Mouse (Mus musculus) C2C12 (cell line): ENCODE results near the gene Vps26a. TPM values are rescaled to one million over a fixed set of nuclear protein-coding genes. Genes with fewer than 3 reads are reported as not detected.

Experiments used
- H3K27me3 ChIP-seq: one replicate; pipeline ENCODE4 v1.6.1; 2011; ENCODE audit not compliant: control insufficient read depth, insufficient read depth, insufficient read length
- H3K36me3 ChIP-seq: one replicate; pipeline ENCODE4 v1.6.1; 2011; ENCODE audit not compliant: control insufficient read depth, insufficient read depth
- H3K4me3 ChIP-seq: one replicate; pipeline ENCODE4 v1.5.1; 2011; ENCODE audit warnings: mild to moderate bottlenecking, control low read depth; ENCODE audit not compliant: poor library complexity, insufficient read depth, severe bottlenecking
- H3K79me2 ChIP-seq: one replicate; pipeline ENCODE4 v1.6.1; 2011; ENCODE audit not compliant: control insufficient read depth, insufficient read depth
- H3K79me3 ChIP-seq: one replicate; pipeline ENCODE4 v1.6.1; 2011; ENCODE audit warnings: low read depth, control low read depth
- H3ac ChIP-seq: one replicate; pipeline ENCODE3; 2011; ENCODE audit warnings: low read depth; ENCODE audit not compliant: control insufficient read depth, insufficient read length
- CEBPB ChIP-seq: IDR thresholded peaks from one replicate; pipeline ENCODE4 v1.6.1; 2011; ENCODE audit warnings: low read depth, mild to moderate bottlenecking, control low read depth, moderate library complexity
- CTCF ChIP-seq: IDR thresholded peaks from one replicate; pipeline ENCODE4 v1.5.1; 2011; ENCODE audit not compliant: control insufficient read depth, insufficient read depth, insufficient read length
- FOSL1 ChIP-seq: IDR thresholded peaks from one replicate; pipeline ENCODE4 v1.8.0; 2011; ENCODE audit warnings: mild to moderate bottlenecking, low read length; ENCODE audit not compliant: poor library complexity, insufficient read depth, severe bottlenecking
- MAX ChIP-seq: IDR thresholded peaks from one replicate; pipeline ENCODE4 v1.6.1; 2011; ENCODE audit warnings: mild to moderate bottlenecking, control low read depth
- MYOD1 ChIP-seq: IDR thresholded peaks from one replicate; pipeline ENCODE4 v1.6.1; 2011; ENCODE audit warnings: low read depth; ENCODE audit not compliant: control insufficient read depth, insufficient read length
- MYOG ChIP-seq: IDR thresholded peaks from one replicate; pipeline ENCODE4 v1.6.1; 2011; ENCODE audit not compliant: control insufficient read depth, insufficient read length; ENCODE audit errors: extremely low read depth
- USF1 ChIP-seq: IDR thresholded peaks from one replicate; pipeline ENCODE4 v1.6.1; 2011; ENCODE audit warnings: low read depth, mild to moderate bottlenecking, control low read depth, moderate library complexity
- polyA plus RNA-seq: library from polyadenylated mRNA; unstranded; fragments of >200 nt; fragmentation: generic; extraction: Trizol; gene quantifications from one replicate; pipeline ENCODE4 v1.2.1, GENCODE M21; 2012; ENCODE audit warnings: missing spikeins

Gene Vps26a
- polyA plus RNA-seq, 1 experiment = 22.7 TPM

DNA sequence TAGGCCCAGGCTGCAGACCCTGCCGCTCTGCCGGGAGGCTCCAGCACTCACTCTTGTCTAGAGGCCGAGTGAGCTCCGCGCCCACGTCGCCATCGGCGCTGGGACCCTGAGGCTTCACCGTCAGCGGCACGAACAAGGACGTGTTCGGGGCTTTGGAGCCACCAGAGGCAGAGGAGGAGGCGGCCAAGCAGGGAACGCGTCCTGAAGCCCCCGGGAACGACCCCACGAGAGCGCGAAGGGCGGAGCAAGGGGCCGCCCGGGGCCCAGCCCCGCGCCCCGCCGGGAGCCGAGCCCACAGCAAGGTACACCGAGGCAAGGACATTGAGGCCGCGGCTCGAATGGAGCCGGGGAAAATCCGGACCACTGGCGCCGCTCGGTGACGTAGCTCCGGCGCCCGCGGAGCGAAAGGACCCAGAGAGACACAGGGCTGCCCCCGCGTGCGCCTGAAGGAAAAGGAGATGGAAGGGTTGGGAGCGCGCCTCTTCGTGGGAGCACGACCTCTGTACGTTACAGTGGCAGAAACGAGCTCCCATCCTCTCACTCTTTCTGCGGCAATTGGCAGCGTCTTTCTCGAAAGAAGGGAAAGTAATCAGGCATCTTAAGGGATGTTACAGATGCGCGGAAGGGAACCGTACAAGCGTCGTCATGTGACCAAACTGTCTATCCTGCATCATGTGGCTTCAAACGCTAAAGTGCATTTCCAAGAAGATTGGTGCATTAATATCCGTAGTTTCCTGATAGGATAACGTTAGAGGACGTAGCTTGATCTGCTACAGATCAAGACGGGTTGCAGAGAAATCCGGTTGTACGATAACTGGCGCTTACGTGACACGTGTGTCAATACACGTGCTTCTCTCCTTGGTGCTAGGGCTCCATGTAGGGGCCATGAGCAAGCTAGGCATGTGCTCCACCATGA lies 37.0 kb downstream of the Vps26a start, which contains the start of the genes 4930507D05Rik and Supv3l1:
Gene 4930507D05Rik (plus strand): TSS at position 126 of the 916 bp plus-strand sequence.
Gene Supv3l1 (minus strand): TSS at position 375 of the 916 bp plus-strand sequence.
- TF ChIP-seq CTCF (no peak), MYOD1 (no peak), FOSL1 (no peak), CEBPB (no peak), USF1 (peak; percentile 100), MAX (peak; percentile 99)
- Histone ChIP-seq H3K27me3 (no peaks in the 10 kb centered on the region), H3K36me3 (peaks cover 47% of the 10 kb centered on the region)

GRCm38 (mm10) chr10:62430427-62430826 lies 56.2 kb downstream of the Vps26a start:
- Histone ChIP-seq H3K79me2 (no peaks in the 10 kb centered on the region), H3ac (no peak overlapping the region), H3K36me3 (peaks cover 76% of the 10 kb centered on the region), H3K27me3 (no peaks in the 10 kb centered on the region), H3K4me3 (no peak overlapping the region), H3K79me3 (no peaks in the 10 kb centered on the region)
- TF ChIP-seq FOSL1 (no peak), CTCF (no peak), USF1 (no peak), MYOD1 (no peak), CEBPB (no peak), MYOG (no peak)

More for the DNA sequence above, 37.0 kb downstream of the Vps26a start, which contains the start of the genes 4930507D05Rik and Supv3l1:
- Histone ChIP-seq H3ac (peak within 1 kb of the TSS; percentile 99), H3K4me3 (peak within 1 kb of the TSS; percentile 97), H3K79me2 (peaks cover 38% of the 10 kb centered on the region), H3K79me3 (peaks cover 18% of the 10 kb centered on the region)

GRCm38 (mm10) chr10:62425081-62425871 lies 61.3 kb downstream of the Vps26a start:
- peaks cover 25% of the 10 kb centered on the region for H3K36me3 ChIP-seq
- H3K4me3 ChIP-seq = no peak overlapping the region
- H3K27me3 ChIP-seq = no peaks in the 10 kb centered on the region
- H3ac ChIP-seq = no peak overlapping the region
- TF ChIP-seq MAX = no peak
- TF ChIP-seq FOSL1 = no peak
- no peak for TF ChIP-seq MYOG
- TF ChIP-seq CTCF = no peak
- no peak for TF ChIP-seq CEBPB
- no peak for TF ChIP-seq USF1
- TF ChIP-seq MYOD1 = no peak
- no peaks in the 10 kb centered on the region for H3K79me3 ChIP-seq
- H3K79me2 ChIP-seq = no peaks in the 10 kb centered on the region

DNA sequence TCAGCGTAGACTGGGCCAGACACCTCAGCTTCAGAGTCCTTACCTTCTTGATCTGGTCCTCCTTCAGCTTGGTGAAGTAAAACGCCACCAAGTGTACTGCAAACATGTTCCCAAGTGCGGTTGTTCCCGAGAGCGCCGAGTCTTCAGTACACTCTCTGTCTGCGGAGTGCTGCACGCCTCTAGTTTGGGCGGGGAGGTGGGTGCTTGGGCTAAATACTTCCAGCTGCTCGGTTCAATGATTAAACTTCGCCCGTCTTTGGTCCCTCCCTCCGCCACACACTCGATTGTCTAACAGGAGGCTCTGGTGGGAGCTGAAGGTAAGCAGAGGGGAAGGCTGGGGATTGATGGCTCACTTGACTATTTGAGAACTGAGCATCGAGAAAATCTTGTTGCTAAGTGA lies 64.3 kb downstream of the Vps26a start, which contains the start of gene Hkdc1:
Gene Hkdc1 (minus strand): TSS at position 237 of the 400 bp plus-strand sequence.
- H3K4me3 ChIP-seq = no peak within 1 kb of the TSS

GRCm38 (mm10) chr10:62421127-62421526 lies 65.5 kb downstream of the Vps26a start:
- Histone ChIP-seq H3K4me3 (no peak overlapping the region), H3K27me3 (no peaks in the 10 kb centered on the region), H3K79me3 (no peaks in the 10 kb centered on the region), H3K79me2 (no peaks in the 10 kb centered on the region), H3ac (no peak overlapping the region), H3K36me3 (no peaks in the 10 kb centered on the region)
- no peak for TF ChIP-seq USF1
- no peak for TF ChIP-seq FOSL1
- TF ChIP-seq MAX = no peak
- TF ChIP-seq CEBPB = no peak
- no peak for TF ChIP-seq CTCF
- no peak for TF ChIP-seq MYOG
- TF ChIP-seq MYOD1 = no peak

More for the DNA sequence above, 64.3 kb downstream of the Vps26a start, which contains the start of gene Hkdc1:
- H3K27me3 ChIP-seq = no peaks in the 10 kb centered on the region
- H3K79me3 ChIP-seq = no peaks in the 10 kb centered on the region
- no peaks in the 10 kb centered on the region for H3K79me2 ChIP-seq
- no peaks in the 10 kb centered on the region for H3K36me3 ChIP-seq
- H3ac ChIP-seq = no peak within 1 kb of the TSS
- TF ChIP-seq MAX = no peak
- no peak for TF ChIP-seq CTCF
- TF ChIP-seq CEBPB = no peak
- TF ChIP-seq FOSL1 = no peak
- no peak for TF ChIP-seq MYOD1
- no peak for TF ChIP-seq USF1
- TF ChIP-seq MYOG = no peak
